Mouse (Mus musculus) mouse trophoblast stem cell (cell line): ENCODE results near the gene Coq9.

Source experiments
- in situ Hi-C, 2 experiments: fragments of 300-500 bp; cut with MseI, MboI; formaldehyde crosslinking; loops; 2 replicates in 1 of 2; 3 replicates in 1 of 2; pipeline ENCODE4 v1.15.1; 2025

Gene Coq9

DNA sequence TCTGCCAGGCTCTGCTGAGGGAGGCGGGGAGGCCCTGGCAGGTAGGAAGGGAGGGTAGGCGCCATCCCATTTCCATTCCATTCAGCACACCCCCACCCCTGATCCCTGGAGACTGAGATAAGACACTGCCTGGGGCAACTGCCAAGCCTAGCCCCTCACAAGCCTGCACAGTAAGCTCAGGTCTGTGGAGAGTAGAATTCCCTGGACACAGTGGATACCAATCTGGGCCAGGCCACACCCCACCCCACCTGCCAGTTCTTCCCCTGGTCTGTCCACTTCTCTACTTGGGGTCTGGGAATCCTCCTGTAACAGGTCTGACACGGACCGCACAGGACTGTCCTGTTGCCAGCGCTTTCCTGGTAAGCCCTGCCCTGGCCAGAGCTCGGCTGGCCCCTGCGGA is 31.0 kb downstream of the Coq9 start:
- in situ Hi-C loops, result no loop called here

- in situ Hi-C loops, result loop anchor here (5.0 kb wide), 1 partner anchor 37 kb away; no protein-coding TSS in a partner anchor
Observed at GRCm38 (mm10) chr8:94870003-94870402, 31.9 kb downstream of the Coq9 start.

DNA sequence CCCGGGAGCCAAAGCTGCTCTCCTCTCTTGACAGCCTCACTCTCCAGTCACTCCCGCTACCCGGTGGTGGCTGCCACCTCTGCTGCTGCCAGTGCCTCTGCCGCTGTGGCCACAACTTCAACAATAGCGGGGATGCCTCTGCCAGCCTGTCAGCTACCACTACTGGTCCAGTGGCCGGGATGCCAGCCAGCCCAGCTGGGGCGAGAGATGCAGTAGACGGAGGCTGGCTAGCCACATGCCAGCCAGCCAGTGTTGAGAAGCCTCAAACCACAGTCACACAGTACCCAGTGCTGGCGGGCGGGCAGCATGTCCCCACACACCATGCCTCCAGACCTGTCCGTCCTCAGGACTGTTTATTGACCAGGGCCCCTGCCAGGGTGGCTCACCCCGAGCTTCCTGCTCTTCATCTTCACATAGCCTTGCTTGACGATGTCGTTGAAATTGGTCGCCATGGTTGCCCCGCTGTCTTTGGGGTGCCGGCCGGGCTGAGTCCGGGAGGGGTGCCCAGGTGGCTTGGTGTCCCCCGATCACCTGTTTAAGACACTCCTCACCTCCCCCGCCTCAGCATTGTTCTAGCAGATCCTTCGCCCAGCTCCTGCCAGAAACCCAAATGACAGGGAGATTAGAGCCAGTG is 32.5 kb downstream of the Coq9 start:
- in situ Hi-C loops, result loop anchor here (5.0 kb wide), 1 partner anchor 37 kb away; no protein-coding TSS in a partner anchor

DNA sequence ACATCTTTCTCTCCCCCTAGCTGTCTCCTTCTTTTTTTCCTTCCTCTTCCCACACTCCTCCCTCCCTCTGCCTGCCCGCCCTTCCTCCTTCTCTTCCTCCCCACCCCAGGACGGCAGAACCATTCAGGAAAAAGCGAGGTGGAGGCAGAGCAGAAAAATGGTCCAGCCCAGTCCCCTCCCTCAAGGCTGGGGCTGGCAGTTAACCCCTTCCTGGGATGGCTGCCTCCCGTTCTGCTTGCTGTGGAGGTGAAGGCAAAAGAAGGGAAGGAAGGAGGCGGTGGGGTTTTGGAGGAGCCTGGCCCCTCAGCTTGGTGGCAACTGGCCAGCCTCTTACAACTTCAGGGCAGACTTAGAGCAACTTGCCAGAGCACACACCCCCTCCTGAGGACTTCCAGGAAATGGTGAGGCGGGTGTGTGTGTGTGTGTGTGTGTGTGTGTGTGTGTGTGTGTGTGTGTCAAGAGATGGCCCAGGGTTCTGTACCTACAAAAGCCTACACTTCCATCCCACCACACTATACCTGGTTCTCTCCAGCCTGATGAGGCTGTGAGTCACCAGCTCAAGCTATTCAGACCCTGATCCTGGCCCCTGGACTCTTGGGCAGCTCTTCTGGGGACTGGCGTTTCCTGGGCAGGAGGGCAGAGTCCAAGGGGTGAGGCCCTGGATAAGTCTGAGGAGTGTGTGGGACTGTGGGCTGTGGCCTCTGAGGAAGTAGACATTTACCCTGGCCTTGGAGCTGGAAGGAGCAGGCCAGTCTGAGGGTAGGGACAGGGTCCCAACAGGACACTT is 33.2 kb downstream of the Coq9 start:
- in situ Hi-C loops, result loop anchor here (5.0 kb wide), 1 partner anchor 36 kb away; no protein-coding TSS in a partner anchor

DNA sequence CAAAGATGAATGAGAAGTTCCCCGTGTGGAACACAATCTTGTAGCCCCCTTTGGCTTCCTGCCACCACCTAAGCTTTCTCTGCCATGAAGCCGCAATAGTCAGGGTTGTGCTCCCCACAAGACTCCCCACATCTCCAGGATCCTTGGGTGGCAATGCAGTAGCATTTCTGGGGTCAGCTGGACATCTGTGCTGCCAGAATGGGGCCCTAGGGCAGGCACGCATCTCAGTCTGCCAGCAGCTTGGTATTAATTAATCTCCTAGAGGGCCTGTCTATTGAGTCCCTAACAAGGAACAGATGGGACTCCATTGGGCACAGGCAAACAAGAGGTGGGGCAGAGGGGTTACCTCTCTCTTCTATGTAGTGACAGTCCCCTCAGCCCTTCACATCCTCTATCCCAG is 34.0 kb downstream of the Coq9 start:
- in situ Hi-C loops, result loop anchor here (5.0 kb wide), 1 partner anchor 35 kb away; no protein-coding TSS in a partner anchor

DNA sequence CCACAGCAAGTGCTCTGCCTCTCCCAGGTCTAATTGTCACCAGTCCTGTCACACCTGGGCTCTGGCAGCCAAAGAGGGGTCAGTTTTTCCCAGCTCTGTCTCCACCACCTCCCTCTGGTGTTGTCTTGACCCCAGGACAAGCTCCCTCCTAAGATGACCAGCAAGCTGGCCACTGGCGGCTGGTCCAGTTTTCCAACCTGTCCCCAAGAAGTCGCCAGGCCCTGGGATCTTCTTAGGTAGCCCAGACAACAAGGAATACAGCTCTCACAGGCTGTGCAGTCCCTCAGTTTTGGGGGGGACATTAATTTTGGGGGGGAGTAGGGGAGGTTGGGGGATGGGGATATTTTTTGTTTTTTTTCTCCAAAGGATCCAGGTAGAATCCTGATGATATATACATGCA is 34.5 kb downstream of the Coq9 start:
- in situ Hi-C loops, result loop anchor here (5.0 kb wide), 1 partner anchor 35 kb away; no protein-coding TSS in a partner anchor

GRCm38 (mm10) chr8:94874358-94874757 is 36.2 kb downstream of the Coq9 start:
- in situ Hi-C loops, result loop anchor here (5.0 kb wide), 1 partner anchor 33 kb away; no protein-coding TSS in a partner anchor

DNA sequence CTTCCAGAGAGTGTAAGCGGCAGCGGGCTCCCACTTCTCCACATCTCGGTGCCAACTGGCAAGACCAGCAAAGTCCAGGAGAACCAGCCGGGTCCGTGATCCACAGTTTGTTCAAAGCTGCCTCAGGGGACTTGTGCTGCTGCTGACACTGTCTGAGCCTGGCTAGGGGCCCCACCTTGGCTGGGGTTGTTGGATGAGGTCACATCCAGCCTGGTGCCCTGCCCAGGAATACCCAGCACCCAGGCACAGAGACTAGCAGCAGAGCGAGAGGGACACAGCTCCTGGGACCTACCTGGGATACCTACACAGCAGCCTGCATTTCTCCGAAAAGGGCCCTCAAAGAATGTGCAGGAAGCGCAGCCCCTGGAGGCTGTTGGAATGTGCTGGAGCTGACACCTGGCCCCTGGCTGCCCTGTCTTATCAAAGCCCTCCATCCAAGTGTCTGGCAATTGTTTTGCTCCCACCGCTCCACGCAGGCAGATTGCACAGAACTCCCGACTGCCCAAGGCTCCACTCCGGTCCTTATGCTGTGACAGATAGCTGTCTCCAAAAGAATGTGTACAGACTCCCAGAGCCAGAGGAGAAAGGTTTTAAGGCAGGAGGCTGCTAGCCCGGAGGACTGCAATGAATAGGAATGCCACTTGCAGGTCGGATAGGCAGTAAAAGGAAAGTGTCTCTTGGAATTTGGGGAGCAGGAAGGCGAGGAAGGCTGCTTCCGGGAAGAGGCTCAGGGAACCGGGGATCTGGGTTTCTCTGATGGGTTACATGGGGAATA is 37.2 kb downstream of the Coq9 start:
- in situ Hi-C loops, result no loop called here

DNA sequence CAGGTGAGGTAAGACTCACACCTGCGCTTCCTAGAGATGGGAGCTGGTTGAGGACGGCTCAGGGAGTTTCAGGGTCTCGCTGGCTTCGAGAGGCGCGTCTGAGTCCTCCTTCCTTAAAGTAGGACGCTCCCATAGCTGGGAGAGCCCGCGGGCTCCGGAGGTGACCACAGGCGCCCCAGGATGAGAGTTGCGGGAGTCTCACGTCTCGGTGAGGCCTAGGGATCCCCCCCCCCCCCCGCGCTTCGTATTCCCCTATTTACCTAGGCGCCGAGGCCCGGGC is 37.7 kb downstream of the Coq9 start:
- in situ Hi-C loops, result no loop called here

DNA sequence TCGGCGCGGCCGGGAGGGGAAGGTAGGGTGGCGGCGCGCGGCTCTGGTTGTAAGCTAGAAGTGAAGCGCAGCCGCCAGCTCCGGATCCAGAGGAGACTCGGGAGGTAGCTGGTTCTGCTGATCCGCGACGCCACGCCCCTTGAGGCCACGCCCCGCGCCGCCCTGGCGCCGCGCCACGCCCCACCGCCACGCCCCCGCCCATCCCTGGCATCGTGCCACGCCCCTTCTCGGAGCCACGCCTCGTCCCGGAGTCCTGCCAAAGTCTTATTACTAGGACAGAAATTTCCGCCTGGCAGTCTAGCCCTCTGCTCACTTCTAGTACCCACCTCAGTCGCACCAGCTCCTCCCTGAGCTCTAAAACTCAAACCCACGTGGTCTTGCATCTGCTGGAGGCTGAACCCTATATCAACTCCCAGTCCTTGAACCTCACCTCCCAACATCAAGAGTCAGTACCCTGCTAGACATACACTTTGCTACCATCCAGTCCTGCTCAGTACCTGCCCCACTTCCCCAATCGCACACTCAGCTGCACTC is 38.1 kb downstream of the Coq9 start, which contains the start of gene Dok4:
Gene Dok4, minus strand, starts transcription at position 134 of the 534 bp plus-strand sequence.
- in situ Hi-C loops, result no loop called here

- in situ Hi-C loops, result no loop called here
Observed at GRCm38 (mm10) chr8:94876820-94877219, 38.7 kb downstream of the Coq9 start.

DNA sequence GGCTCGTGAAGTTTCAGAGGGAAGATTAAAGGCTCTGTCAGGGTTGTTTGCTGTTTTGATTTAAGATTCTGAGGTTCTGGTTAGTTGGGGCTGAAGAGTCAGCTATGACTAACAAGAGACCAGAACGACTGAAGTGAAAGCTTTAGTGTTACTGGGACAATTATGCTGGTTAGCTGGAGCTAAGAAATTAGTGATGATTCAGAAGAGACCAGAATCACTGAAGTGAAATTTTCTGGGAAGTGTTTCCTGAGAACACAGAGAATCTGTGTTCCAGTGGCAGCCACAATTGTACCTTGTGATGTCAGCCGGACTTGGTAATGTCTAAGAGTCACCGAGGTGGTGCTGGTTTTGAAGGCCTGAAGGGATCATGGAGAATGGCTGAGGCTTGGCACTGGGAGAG is 42.6 kb downstream of the Coq9 start:
- in situ Hi-C loops, result no loop called here

DNA sequence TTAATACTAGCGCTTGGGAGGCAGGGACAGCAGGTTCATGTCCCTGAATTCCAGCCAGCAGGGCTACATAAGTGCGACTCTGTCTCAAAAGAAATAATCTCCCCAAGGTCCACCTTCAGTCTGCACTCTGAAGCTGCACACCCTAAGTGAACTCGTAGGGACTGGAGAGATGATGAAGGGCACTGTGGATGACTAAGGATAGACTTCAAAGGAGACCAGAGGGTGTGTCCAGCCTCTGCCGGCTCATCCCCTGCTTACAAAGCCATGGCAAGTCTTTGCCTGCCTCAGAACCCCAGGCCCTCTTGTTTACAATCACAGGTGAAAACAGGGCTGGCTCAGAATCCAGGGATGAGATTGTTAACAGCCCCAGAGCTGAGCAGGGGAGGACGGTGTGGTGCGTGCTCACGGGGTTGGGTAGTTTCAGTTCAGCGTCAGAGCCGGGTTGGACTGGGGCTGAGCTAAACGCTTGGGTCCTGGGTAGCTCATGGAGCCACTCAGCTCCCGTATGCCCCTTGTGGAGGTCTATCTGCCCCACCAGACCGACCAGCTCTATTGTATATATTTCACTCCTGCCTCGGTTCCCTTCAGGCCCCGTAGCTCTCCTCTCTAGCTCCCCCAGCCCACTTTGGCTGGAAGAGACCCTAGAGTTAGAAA is 50.4 kb downstream of the Coq9 start:
- in situ Hi-C loops, result no loop called here

GRCm38 (mm10) chr8:94892917-94893316 is 54.8 kb downstream of the Coq9 start:
- in situ Hi-C loops, result no loop called here

DNA sequence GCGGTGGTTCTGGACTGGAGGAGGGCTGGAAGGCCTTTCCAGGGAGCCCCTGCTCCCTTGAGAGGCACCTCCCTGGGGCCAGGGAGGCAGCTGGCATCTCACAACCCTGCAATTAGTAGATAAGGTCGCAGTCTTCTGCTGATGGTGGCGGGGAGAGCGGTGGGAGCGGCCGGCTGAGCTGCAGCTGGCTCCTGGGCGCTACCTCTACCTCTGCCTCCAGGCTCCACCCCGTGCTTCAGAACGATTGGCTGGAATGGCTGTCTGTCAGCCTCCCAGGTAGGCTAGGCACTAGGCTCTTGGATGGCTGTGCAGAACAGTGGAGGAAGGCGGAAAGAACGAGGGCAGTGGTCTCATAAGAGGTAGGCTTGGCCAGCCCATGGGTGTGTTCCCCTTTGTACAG is 61.1 kb downstream of the Coq9 start:
- in situ Hi-C loops, result no loop called here

DNA sequence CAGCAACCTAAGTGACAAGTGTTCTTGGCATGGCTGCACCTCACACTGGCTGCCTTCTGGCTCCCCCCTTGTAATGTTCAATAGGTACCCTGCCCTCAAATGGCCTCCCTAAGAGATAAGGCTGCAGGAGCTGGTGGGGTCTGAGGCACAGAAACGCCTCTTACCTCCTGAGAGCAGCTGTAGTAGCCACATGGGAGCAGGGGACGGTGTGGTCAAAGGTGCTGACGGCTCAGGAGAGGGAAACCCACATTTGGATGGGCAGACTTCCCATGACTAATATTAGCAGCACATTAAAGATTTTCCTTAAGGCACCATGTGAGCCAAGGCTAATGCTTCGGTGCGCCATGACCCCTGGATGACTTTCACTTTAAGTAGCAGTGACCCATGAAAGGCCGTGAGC is 62.5 kb downstream of the Coq9 start:
- in situ Hi-C loops, result no loop called here

- in situ Hi-C loops, result no loop called here
Observed at GRCm38 (mm10) chr8:94901031-94901430, 62.9 kb downstream of the Coq9 start.

- in situ Hi-C loops, result no loop called here
Observed at GRCm38 (mm10) chr8:94903709-94904108, 65.6 kb downstream of the Coq9 start.
